Mouse (Mus musculus): Measurements from ENCODE around the gene Snap29. TPM values are rescaled to one million over a fixed set of nuclear protein-coding genes. Genes with fewer than 3 reads are reported as not detected.

Snap29 gene
- 25.4 and 31.8 TPM in 2 replicates for polyA plus RNA-seq (2015; fragmentation: Nextera tagmentation; extraction: Ambion mirVana)

DNA sequence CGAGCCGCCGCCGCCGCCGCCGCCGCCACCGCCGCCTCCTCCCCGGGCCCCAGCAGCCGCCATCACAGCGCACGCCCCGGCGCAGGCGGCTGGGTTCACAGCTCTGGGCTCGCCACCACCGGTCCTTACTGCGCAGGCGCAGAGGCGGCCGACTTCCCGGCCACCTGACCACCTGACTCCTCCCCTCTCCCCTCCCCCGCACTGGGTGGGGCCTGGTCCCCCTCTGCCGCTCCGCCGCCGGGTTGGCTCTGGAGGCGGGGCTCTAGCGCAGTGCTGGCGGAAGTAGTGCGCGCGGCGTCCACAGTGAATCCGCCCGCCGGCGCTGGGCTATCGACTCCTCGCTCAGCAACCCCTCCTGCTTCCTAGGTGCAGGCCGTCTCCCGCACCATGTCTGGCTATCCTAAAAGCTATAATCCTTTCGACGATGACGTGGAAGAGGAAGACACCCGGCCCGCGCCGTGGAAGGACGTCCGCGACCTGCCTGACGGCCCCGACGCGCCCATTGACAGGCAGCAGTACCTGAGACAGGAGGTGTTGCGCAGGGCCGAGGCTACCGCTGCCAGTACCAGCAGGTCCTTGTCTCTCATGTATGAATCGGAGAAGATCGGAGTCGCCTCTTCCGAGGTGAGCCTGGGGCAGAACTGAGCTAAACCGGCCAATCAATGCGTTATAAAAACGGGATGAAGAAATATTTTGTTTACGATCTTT, at the start of gene Snap29, which contains the start of gene Pi4ka:
Snap29 (plus strand) TSS at position 251 of the 708 bp plus-strand sequence.
Pi4ka (minus strand) TSS at position 579 of the 708 bp plus-strand sequence.
- Histone ChIP-seq H3K4me3 (replicated peaks; ENCODE audit: low read length) (peak within 1 kb of the TSS; percentile 90), H3K27me3 (replicated peaks; ENCODE audit: control insufficient read depth, insufficient read depth, low read length) (no peaks in the 10 kb centered on the region), H3K9ac (replicated peaks; ENCODE audit: low read depth, low read length) (peak within 1 kb of the TSS; percentile 86), H3K4me1 (replicated peaks; ENCODE audit: control insufficient read depth, insufficient read depth, low read length) (peaks cover 24% of the 10 kb centered on the region), H3K27ac (ENCODE audit: low read length) (peak within 1 kb of the TSS; percentile 79), H3K36me3 (ENCODE audit: control insufficient read depth, insufficient read depth) (no peaks in the 10 kb centered on the region), H3K4me2 (ENCODE audit: low read length) (peak within 1 kb of the TSS; percentile 76), H3K9me3 (ENCODE audit: control insufficient read depth, low read length) (no peaks in the 10 kb centered on the region)
- peak; percentile 97 for ATAC-seq
- WGBS: under 1% methylated on average over 52 of the region's 69 CpGs

DNA sequence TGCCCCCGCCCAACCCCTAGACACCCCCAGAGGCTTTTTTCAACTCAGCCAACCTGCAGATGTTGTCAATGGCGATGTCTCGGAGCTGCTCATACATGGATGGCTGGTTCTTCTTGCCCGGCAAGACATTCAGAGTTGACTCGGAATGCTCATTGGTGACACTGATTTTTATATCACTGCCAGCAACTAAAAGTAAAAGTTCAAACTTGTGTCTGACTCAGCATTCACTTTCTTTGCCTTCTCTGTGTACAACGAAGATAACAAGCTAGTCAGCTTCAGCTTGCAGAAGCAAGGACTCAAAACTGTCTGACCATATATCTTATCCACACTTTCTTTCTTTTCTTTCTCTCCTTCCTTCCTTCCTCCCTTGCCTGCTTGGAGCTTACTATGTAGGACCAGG, 49.8 kb upstream of the Snap29 start:
- Histone ChIP-seq H3K4me3 (replicated peaks; ENCODE audit: low read length) (no peak overlapping the region), H3K9ac (replicated peaks; ENCODE audit: low read depth, low read length) (no peak overlapping the region), H3K4me1 (replicated peaks; ENCODE audit: control insufficient read depth, insufficient read depth, low read length) (no peaks in the 10 kb centered on the region), H3K27me3 (replicated peaks; ENCODE audit: control insufficient read depth, insufficient read depth, low read length) (no peaks in the 10 kb centered on the region), H3K27ac (ENCODE audit: low read length) (no peak overlapping the region), H3K9me3 (ENCODE audit: control insufficient read depth, low read length) (no peaks in the 10 kb centered on the region), H3K36me3 (ENCODE audit: control insufficient read depth, insufficient read depth) (peaks cover 37% of the 10 kb centered on the region), H3K4me2 (ENCODE audit: low read length) (no peak overlapping the region)
- WGBS: 89% methylated on average over 6 of the region's 6 CpGs
- ATAC-seq: no peak

DNA sequence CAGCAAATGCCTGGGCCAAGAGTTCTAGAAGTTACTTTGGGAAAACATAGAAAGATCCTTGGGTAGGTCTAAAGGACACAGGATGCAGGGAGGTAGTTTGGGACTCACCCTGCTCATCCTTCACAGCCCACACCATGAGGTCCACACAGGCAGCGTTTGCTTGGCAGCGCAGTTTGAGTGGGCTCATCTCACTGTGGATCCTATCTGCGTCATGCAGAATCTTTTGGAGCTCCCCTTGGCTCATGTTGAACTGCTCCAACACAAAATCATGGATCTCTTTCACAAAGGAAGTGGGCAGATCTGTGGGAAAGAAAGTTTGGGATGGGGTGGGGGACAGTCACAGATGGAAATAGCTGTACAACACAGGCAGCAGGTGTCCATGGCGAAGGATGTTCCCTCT, 47.0 kb upstream of the Snap29 start:
- Histone ChIP-seq H3K4me3 (replicated peaks; ENCODE audit: low read length) (no peak overlapping the region), H3K9me3 (ENCODE audit: control insufficient read depth, low read length) (no peaks in the 10 kb centered on the region), H3K4me2 (ENCODE audit: low read length) (no peak overlapping the region), H3K27me3 (replicated peaks; ENCODE audit: control insufficient read depth, insufficient read depth, low read length) (no peaks in the 10 kb centered on the region), H3K36me3 (ENCODE audit: control insufficient read depth, insufficient read depth) (peaks cover 29% of the 10 kb centered on the region), H3K4me1 (replicated peaks; ENCODE audit: control insufficient read depth, insufficient read depth, low read length) (no peaks in the 10 kb centered on the region), H3K27ac (ENCODE audit: low read length) (no peak overlapping the region), H3K9ac (replicated peaks; ENCODE audit: low read depth, low read length) (no peak overlapping the region)
- 98% methylated on average over 4 of the region's 4 CpGs for WGBS
- ATAC-seq: no peak

DNA sequence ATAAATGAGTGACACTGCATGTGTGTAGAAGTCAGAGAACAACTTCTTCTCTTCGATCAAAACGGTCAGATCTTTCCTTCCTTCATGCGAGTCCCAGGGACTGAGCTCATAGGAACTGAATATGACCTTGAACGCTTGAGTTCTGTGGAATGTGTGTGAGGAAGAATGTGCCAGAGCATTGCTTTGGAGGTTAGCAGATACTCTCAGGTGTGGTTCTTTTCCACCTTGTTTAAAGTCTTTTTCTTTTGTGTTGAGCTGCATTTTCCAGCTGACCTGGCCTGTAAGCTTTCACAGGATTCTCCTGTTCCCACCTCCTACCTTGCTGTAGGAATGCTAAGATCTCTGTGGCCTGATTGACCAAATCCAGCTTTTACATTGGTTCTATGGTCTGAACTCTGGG, 23.5 kb upstream of the Snap29 start:
- Histone ChIP-seq H3K4me2 (ENCODE audit: low read length) (no peak overlapping the region), H3K9ac (replicated peaks; ENCODE audit: low read depth, low read length) (no peak overlapping the region), H3K4me1 (replicated peaks; ENCODE audit: control insufficient read depth, insufficient read depth, low read length) (no peaks in the 10 kb centered on the region), H3K9me3 (ENCODE audit: control insufficient read depth, low read length) (no peaks in the 10 kb centered on the region), H3K27ac (ENCODE audit: low read length) (no peak overlapping the region), H3K36me3 (ENCODE audit: control insufficient read depth, insufficient read depth) (peaks cover 10% of the 10 kb centered on the region), H3K27me3 (replicated peaks; ENCODE audit: control insufficient read depth, insufficient read depth, low read length) (no peaks in the 10 kb centered on the region), H3K4me3 (replicated peaks; ENCODE audit: low read length) (no peak overlapping the region)
- 93% methylated on average over 4 of the region's 4 CpGs for whole genome bisulfite sequencing
- no peak for ATAC-seq

DNA sequence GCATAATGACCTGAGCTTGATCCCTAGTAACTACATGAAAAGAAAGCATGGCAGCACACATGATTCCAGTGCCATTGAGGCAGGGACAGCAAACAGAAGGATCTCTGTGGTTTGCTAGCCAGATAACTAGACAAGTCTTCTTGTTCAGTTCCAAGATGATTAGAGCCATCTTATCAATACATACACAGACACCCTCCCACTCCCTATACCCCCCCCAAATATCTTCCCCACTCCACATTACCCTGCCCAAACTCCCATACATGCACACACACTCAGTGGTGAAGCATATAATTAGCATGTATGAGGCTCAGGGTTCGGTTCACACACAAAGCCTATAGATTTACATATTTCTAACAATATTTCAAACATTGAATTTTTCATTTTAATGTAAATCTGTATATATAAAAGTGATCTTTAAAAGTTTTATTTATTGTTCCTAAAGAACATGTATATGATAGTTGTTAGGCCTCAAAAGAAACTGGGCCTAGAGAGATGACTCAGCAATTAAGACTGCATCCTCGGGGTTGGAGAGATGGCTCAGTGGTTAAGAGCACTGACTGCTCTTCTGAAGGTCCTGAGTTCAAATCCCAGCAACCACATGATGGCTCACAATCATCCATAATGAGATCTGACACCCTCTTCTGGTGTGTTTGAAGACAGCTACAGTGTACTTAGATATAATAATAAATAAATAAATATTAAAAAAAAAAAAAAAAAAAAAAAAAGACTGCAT, 22.0 kb upstream of the Snap29 start:
- no peaks in the 10 kb centered on the region for H3K9me3 ChIP-seq (ENCODE audit: control insufficient read depth, low read length)
- no peak overlapping the region for H3K9ac ChIP-seq (replicated peaks; ENCODE audit: low read depth, low read length)
- H3K36me3 ChIP-seq (ENCODE audit: control insufficient read depth, insufficient read depth): peaks cover 8% of the 10 kb centered on the region
- no peaks in the 10 kb centered on the region for H3K4me1 ChIP-seq (replicated peaks; ENCODE audit: control insufficient read depth, insufficient read depth, low read length)
- no peaks in the 10 kb centered on the region for H3K27me3 ChIP-seq (replicated peaks; ENCODE audit: control insufficient read depth, insufficient read depth, low read length)
- no peak for ATAC-seq
- no peak overlapping the region for H3K27ac ChIP-seq (ENCODE audit: low read length)
- WGBS: 83% methylated on average over 2 of the region's 2 CpGs
- H3K4me3 ChIP-seq (replicated peaks; ENCODE audit: low read length): no peak overlapping the region
- no peak overlapping the region for H3K4me2 ChIP-seq (ENCODE audit: low read length)

DNA sequence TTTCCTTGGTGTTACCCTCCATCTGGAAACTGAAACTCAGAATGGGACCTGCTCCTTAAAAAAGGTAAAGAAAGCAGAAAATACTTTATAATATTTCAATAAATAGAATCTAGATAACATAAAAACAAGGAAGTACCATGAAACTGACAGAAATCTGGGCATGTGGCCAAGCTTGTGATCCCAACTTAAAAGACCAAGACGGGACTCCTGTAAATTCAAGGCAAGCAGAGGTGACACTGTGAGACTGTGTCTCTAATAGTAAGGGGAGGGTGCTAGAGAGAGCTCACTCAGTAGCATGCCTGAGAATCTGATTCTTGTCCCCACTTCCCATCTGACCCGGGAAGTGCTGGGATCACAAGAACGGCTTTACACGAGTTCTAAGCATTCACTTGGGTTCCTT, 13.0 kb upstream of the Snap29 start:
- H3K9ac ChIP-seq (replicated peaks; ENCODE audit: low read depth, low read length): no peak overlapping the region
- H3K4me2 ChIP-seq (ENCODE audit: low read length): no peak overlapping the region
- 71% methylated on average over 4 of the region's 4 CpGs for WGBS
- 0 out of 2 replicates have a peak, but pooled peaks cover 2% of the 10 kb centered on the region for H3K9me3 ChIP-seq (ENCODE audit: control insufficient read depth, low read length)
- no peak for ATAC-seq
- peaks cover 6% of the 10 kb centered on the region for H3K36me3 ChIP-seq (ENCODE audit: control insufficient read depth, insufficient read depth)
- H3K4me3 ChIP-seq (replicated peaks; ENCODE audit: low read length): no peak overlapping the region
- H3K4me1 ChIP-seq (replicated peaks; ENCODE audit: control insufficient read depth, insufficient read depth, low read length): no peaks in the 10 kb centered on the region
- no peak overlapping the region for H3K27ac ChIP-seq (ENCODE audit: low read length)
- H3K27me3 ChIP-seq (replicated peaks; ENCODE audit: control insufficient read depth, insufficient read depth, low read length): no peaks in the 10 kb centered on the region

DNA sequence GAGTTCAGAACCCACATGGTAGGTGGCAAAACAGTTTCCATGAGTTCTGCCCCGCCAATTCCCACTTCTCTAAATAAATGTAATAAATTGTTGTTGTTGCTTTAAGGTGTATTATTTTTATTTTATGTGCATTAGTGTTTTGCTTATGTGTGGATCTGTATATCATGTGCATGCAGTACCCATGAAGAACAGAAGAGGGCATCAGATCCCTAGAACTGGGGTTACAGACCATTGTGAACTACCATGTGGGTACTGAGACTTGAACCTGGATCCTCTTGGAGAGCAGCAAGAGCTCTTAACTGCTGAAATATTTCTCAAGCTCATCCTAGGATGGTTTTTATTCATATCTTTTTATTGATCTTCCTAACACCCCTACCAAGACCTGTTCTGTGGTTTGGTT, 2.9 kb upstream of the Snap29 start:
- H3K4me1 ChIP-seq (replicated peaks; ENCODE audit: control insufficient read depth, insufficient read depth, low read length): peaks cover 24% of the 10 kb centered on the region
- no peak overlapping the region for H3K27ac ChIP-seq (ENCODE audit: low read length)
- ATAC-seq: no peak
- no peaks in the 10 kb centered on the region for H3K36me3 ChIP-seq (ENCODE audit: control insufficient read depth, insufficient read depth)
- H3K9me3 ChIP-seq (ENCODE audit: control insufficient read depth, low read length): no peaks in the 10 kb centered on the region
- H3K9ac ChIP-seq (replicated peaks; ENCODE audit: low read depth, low read length): no peak overlapping the region
- no peaks in the 10 kb centered on the region for H3K27me3 ChIP-seq (replicated peaks; ENCODE audit: control insufficient read depth, insufficient read depth, low read length)
- 76% methylated on average over 1 of the region's 1 CpGs for whole genome bisulfite sequencing
- H3K4me2 ChIP-seq (ENCODE audit: low read length): no peak overlapping the region
- H3K4me3 ChIP-seq (replicated peaks; ENCODE audit: low read length): no peak overlapping the region

DNA sequence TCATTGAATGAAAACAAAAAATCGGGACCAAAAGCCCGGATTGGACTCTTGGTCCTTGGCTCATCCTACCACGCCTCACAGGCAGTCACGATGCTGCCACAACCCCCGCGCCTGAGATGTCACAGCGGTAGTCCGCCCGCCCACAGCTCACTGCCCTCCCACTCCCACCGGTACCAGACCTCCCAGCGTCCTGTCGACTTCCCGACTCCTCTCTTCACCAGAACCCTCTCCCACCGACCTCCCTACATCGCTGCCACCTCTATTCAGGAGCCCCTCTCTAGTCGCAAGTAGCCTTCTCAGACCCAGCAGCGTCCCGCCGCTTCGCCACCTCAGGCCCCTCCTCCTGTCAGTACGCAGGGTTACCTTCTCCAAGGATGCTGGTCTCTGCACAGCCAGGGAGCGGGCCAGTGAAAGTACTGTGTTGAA, 502 bp upstream of the Snap29 start:
- Histone ChIP-seq H3K27ac (ENCODE audit: low read length) (peak overlapping the region; percentile 75), H3K4me2 (ENCODE audit: low read length) (peak overlapping the region; percentile 76), H3K27me3 (replicated peaks; ENCODE audit: control insufficient read depth, insufficient read depth, low read length) (no peaks in the 10 kb centered on the region), H3K9ac (replicated peaks; ENCODE audit: low read depth, low read length) (peak overlapping the region; percentile 69), H3K36me3 (ENCODE audit: control insufficient read depth, insufficient read depth) (no peaks in the 10 kb centered on the region), H3K4me1 (replicated peaks; ENCODE audit: control insufficient read depth, insufficient read depth, low read length) (peaks cover 24% of the 10 kb centered on the region), H3K4me3 (replicated peaks; ENCODE audit: low read length) (peak overlapping the region; percentile 90), H3K9me3 (ENCODE audit: control insufficient read depth, low read length) (no peaks in the 10 kb centered on the region)
- 1% methylated on average over 22 of the region's 22 CpGs for WGBS
- peak; percentile 82 for ATAC-seq

DNA sequence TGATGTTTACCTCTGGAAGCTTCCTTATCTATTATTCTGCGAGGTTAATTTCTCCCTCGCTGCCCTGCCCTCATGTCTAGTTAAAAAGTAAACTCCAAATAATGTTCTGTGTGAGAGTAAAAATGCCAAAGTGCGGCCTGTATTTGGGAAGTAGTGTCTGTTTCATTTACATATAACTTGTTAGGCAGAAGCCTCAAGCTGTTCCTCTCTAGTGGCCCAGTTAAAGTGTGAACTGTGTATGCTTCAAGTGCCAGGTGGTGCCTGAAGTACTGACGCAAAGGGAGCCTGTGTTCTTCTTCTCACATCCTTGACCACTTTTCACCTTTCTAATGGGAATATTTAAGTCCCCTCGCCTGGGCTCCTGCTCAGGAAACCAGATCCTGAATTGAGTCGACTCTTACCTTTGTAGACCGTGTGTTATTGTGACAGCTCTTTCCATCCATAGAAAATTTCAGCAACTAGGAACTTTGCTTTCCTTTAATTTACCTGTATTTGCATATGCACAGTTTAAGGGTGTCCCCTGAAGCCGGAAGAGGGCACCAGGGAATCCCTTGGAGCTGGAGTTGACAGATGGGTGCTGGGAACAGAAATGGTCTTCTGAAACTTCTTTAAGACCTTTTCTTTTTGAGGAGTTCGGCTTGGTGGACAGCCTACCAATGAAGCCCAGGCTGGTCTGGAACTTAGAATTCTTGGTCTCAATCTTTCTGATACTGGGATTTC, 886 bp downstream of the Snap29 start:
- H3K4me2 ChIP-seq (ENCODE audit: low read length): peak overlapping the region; percentile 67
- H3K9me3 ChIP-seq (ENCODE audit: control insufficient read depth, low read length): no peaks in the 10 kb centered on the region
- H3K27ac ChIP-seq (ENCODE audit: low read length): no peak overlapping the region; the same call in none of the 2 replicates
- ATAC-seq: no peak
- no peaks in the 10 kb centered on the region for H3K27me3 ChIP-seq (replicated peaks; ENCODE audit: control insufficient read depth, insufficient read depth, low read length)
- H3K4me3 ChIP-seq (replicated peaks; ENCODE audit: low read length): peak overlapping the region; percentile 90
- H3K4me1 ChIP-seq (replicated peaks; ENCODE audit: control insufficient read depth, insufficient read depth, low read length): peaks cover 24% of the 10 kb centered on the region
- H3K9ac ChIP-seq (replicated peaks; ENCODE audit: low read depth, low read length): peak overlapping the region; percentile 86
- 33% methylated on average over 9 of the region's 9 CpGs for WGBS
- H3K36me3 ChIP-seq (ENCODE audit: control insufficient read depth, insufficient read depth): no peaks in the 10 kb centered on the region
